Mouse (Mus musculus) CH12.LX (cell line): ENCODE results near the gene Dennd6a. TPM values are rescaled to one million over a fixed set of nuclear protein-coding genes. Genes with fewer than 3 reads are reported as not detected.

Source experiments
- DNase-seq: peaks from one replicate; pipeline ENCODE4 v3.0.0-alpha.2; 2013; ENCODE audit errors: extremely low read depth
- H3K27ac ChIP-seq: 2 replicates; pipeline ENCODE4 v1.5.1; 2012; ENCODE audit warnings: low read depth, mild to moderate bottlenecking, control low read depth, moderate library complexity; ENCODE audit not compliant: insufficient read depth
- H3K27me3 ChIP-seq: replicated peaks from 2 replicates; pipeline ENCODE3; 2012; ENCODE audit warnings: inconsistent platforms
- H3K36me3 ChIP-seq, 2 experiments: replicated peaks in 1 of 2; 2 replicates each; pipeline versions ENCODE3 to v1.6.1; 2012; ENCODE audit warnings: inconsistent platforms in 1 of 2, low read length in 1 of 2, mild to moderate bottlenecking in 1 of 2, mixed read lengths in 1 of 2, moderate library complexity in 1 of 2; ENCODE audit not compliant: control insufficient read depth in 1 of 2, insufficient read depth in 1 of 2
- H3K4me1 ChIP-seq, 2 experiments: 2 replicates each; pipeline ENCODE4 v1.6.1; 2012; ENCODE audit warnings: inconsistent platforms in 1 of 2, moderate library complexity in 1 of 2; ENCODE audit not compliant: insufficient read depth in 2 of 2, control insufficient read depth in 1 of 2
- H3K4me2 ChIP-seq: 2 replicates; pipeline ENCODE4 v1.6.1; 2012; ENCODE audit warnings: low read depth, mild to moderate bottlenecking, control low read depth; ENCODE audit not compliant: poor library complexity, insufficient read depth, severe bottlenecking
- H3K4me3 ChIP-seq, 3 experiments: fragments of 150-350 bp in 1 of 3; sonication (generic) in 1 of 3; replicated peaks in 1 of 3; 2 replicates each; pipeline versions ENCODE3 to v1.5.1; 2011 to 2012; ENCODE audit warnings: low read depth in 2 of 3, low read length in 2 of 3, mild to moderate bottlenecking in 2 of 3, moderate library complexity in 2 of 3, control low read depth in 1 of 3, improper control_type of control experiment in 1 of 3, inconsistent platforms in 1 of 3, mixed read lengths in 1 of 3; ENCODE audit not compliant: poor library complexity in 1 of 3
- H3K79me2 ChIP-seq: replicated peaks from 2 replicates; pipeline ENCODE4 v1.6.1; 2012; ENCODE audit warnings: mild to moderate bottlenecking, moderate library complexity; ENCODE audit not compliant: control insufficient read depth, poor library complexity, insufficient read depth, severe bottlenecking; ENCODE audit errors: extremely low read depth
- H3K9ac ChIP-seq: 2 replicates; pipeline ENCODE4 v1.6.1; 2012; ENCODE audit warnings: low read depth, mild to moderate bottlenecking, control low read depth, moderate library complexity; ENCODE audit not compliant: insufficient read depth
- H3K9me3 ChIP-seq: replicated peaks from 2 replicates; pipeline ENCODE3; 2012; ENCODE audit warnings: low read length, inconsistent platforms, mixed read lengths
- BHLHE40 ChIP-seq: IDR thresholded peaks from 2 replicates; pipeline ENCODE4 v1.6.1; 2011; ENCODE audit warnings: mild to moderate bottlenecking, low read depth, low read length, improper control_type of control experiment
- CTCF ChIP-seq, 2 experiments: IDR thresholded peaks in 1 of 2; conservative IDR thresholded peaks in 1 of 2; 2 replicates each; pipeline ENCODE4 v1.5.1; 2011 to 2012; ENCODE audit warnings: low read depth in 2 of 2, low read length in 2 of 2, improper control_type of control experiment in 1 of 2, inconsistent platforms in 1 of 2, mild to moderate bottlenecking in 1 of 2, moderate library complexity in 1 of 2
- E2F4 ChIP-seq: IDR thresholded peaks from 2 replicates; pipeline ENCODE4 v1.6.1; 2011; ENCODE audit warnings: low read depth, low read length, improper control_type of control experiment; ENCODE audit not compliant: insufficient replicate concordance
- ELF1 ChIP-seq: IDR thresholded peaks from 2 replicates; pipeline ENCODE4 v1.6.1; 2014; ENCODE audit warnings: low read depth, mild to moderate bottlenecking, inconsistent platforms, low read length, improper control_type of control experiment
- ETS1 ChIP-seq: conservative IDR thresholded peaks from 2 replicates; pipeline ENCODE4 v1.6.1; 2012; ENCODE audit warnings: low read depth, mild to moderate bottlenecking, inconsistent platforms, low read length, improper control_type of control experiment, moderate library complexity
- GABPA ChIP-seq: IDR thresholded peaks from 2 replicates; pipeline ENCODE4 v1.6.1; 2012; ENCODE audit warnings: low read depth, low read length, improper control_type of control experiment, inconsistent platforms; ENCODE audit not compliant: insufficient replicate concordance
- IRF4 ChIP-seq: IDR thresholded peaks from 2 replicates; pipeline ENCODE4 v1.6.1; 2014; ENCODE audit warnings: low read depth, mild to moderate bottlenecking, inconsistent platforms, low read length, improper control_type of control experiment
- JUN ChIP-seq: IDR thresholded peaks from 2 replicates; pipeline ENCODE4 v1.6.1; 2011; ENCODE audit warnings: low read depth, mild to moderate bottlenecking, low read length, improper control_type of control experiment, moderate library complexity; ENCODE audit not compliant: insufficient read depth
- KAT2A ChIP-seq: IDR thresholded peaks from 2 replicates; pipeline ENCODE4 v1.6.1; 2012; ENCODE audit warnings: low read length, improper control_type of control experiment, inconsistent platforms; ENCODE audit not compliant: insufficient replicate concordance
- MXI1 ChIP-seq: IDR thresholded peaks from 2 replicates; pipeline ENCODE4 v1.6.1; 2011; ENCODE audit warnings: mild to moderate bottlenecking, low read depth, low read length, improper control_type of control experiment
- NRF1 ChIP-seq: IDR thresholded peaks from 2 replicates; pipeline ENCODE4 v1.6.1; 2014; ENCODE audit warnings: low read depth, mild to moderate bottlenecking, inconsistent platforms, low read length, improper control_type of control experiment, moderate library complexity
- PAX5 ChIP-seq: IDR thresholded peaks from 2 replicates; pipeline ENCODE4 v1.6.1; 2012; ENCODE audit warnings: low read length, inconsistent platforms, mixed read lengths
- RAD21 ChIP-seq: IDR thresholded peaks from 2 replicates; pipeline ENCODE4 v1.6.1; 2011; ENCODE audit warnings: low read depth, mild to moderate bottlenecking, low read length, improper control_type of control experiment, moderate library complexity
- TBP ChIP-seq: conservative IDR thresholded peaks from 2 replicates; pipeline ENCODE4 v1.6.1; 2011; ENCODE audit warnings: low read depth, low read length, improper control_type of control experiment
- TCF12 ChIP-seq: IDR thresholded peaks from 2 replicates; pipeline ENCODE4 v1.6.1; 2014; ENCODE audit warnings: low read depth, mild to moderate bottlenecking, inconsistent platforms, low read length, improper control_type of control experiment
- UBTF ChIP-seq: IDR thresholded peaks from 2 replicates; pipeline ENCODE4 v1.6.1; 2012; ENCODE audit warnings: low read depth, mild to moderate bottlenecking, inconsistent platforms, low read length, improper control_type of control experiment, moderate library complexity
- USF1 ChIP-seq: IDR thresholded peaks from 2 replicates; pipeline ENCODE4 v1.6.1; 2014; ENCODE audit warnings: low read depth, mild to moderate bottlenecking, inconsistent platforms, low read length, improper control_type of control experiment
- ZNF384 ChIP-seq: IDR thresholded peaks from 2 replicates; pipeline ENCODE4 v1.6.1; 2012; ENCODE audit warnings: low read depth, low read length, improper control_type of control experiment, inconsistent platforms
- dilution Hi-C: fragments of 300-500 bp; cut with MboI; formaldehyde crosslinking; loops from 2 replicates; pipeline ENCODE4 v1.14.3; 2020; ENCODE audit warnings: low sequenced_read_pairs; ENCODE audit not compliant: extremely low pct_unique_long_range_greater_than_20kb, extremely low pct_ligation_motif_present
- in situ Hi-C: fragments of 300-500 bp; cut with MboI; formaldehyde crosslinking; loops from 3 replicates; pipeline ENCODE4 v1.14.3; 2019; ENCODE audit warnings: low sequenced_read_pairs, low pct_ligation_motif_present, low pct_unique_long_range_greater_than_20kb, mixed read lengths
- polyA plus RNA-seq: library from polyadenylated mRNA; unstranded; fragments of >175 nt; gene quantifications from 2 replicates; pipeline ENCODE4 v1.2.1, GENCODE M21; 2012; ENCODE audit warnings: low read depth; ENCODE audit not compliant: insufficient read length
- total RNA-seq, 2 experiments: library from RNA; depleted of rRNA; stranded (reverse); fragments of 300-350 nt in 1 of 2; fragments of >200 nt in 1 of 2; gene quantifications; 2 replicates each; pipeline ENCODE4 v1.2.3; 2012 to 2014

Gene Dennd6a
- total and polyA plus RNA-seq, 3 experiments, result 6.5 to 22.9 (median 13.0) TPM

GRCm38 (mm10) chr14:26539241-26539640 lies 34.4 kb upstream of the Dennd6a start:
- no peaks in the 10 kb centered on the region for H3K36me3 ChIP-seq
- H3K27me3 ChIP-seq, result no peaks in the 10 kb centered on the region
- no peak for DNase-seq
- no peaks in the 10 kb centered on the region for H3K9me3 ChIP-seq
- no peak overlapping the region for H3K4me3 ChIP-seq
- H3K9ac ChIP-seq, result no peak overlapping the region
- peaks cover 0 to 5% of the 10 kb centered on the region in 2 experiments; a peak in 2 of 4 replicates for H3K4me1 ChIP-seq
- TF ChIP-seq KAT2A (no peak), GABPA (no peak), USF1 (no peak)
- no peak overlapping the region for H3K27ac ChIP-seq
- in situ Hi-C loops (no loop called here), dilution Hi-C loops (no loop called here)
- 0 out of 2 replicates have a peak, but pooled peaks cover 3% of the 10 kb centered on the region for H3K79me2 ChIP-seq
- no peak overlapping the region for H3K4me2 ChIP-seq

DNA sequence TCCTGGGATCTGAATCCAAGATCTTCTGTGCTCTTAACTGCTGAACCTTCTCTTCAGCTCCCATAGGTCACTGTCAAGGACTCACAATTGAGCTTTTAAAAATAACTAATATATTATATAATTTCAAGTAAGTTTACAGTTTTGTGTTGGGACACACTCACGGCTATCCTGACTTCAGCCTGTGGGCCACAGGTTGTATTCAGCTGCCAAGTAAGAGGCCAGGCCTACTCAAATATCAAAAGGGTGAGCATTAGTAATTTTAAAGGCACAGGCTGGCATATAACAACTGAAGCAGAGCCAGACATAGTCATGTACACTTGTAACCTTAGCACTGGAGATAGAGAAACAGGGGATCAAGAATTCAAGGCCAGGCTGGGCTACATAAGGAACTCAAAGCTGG lies 33.1 kb upstream of the Dennd6a start:
- no peaks in the 10 kb centered on the region for H3K9me3 ChIP-seq
- TF ChIP-seq CTCF (conservative IDR thresholded peaks at IDR 0.05 in 1 of 2, IDR thresholded peaks at IDR 0.05 in 1 of 2; ENCODE audit: low read depth in 2 of 2, low read length in 2 of 2) (no peak), TBP (no peak), E2F4 (no peak), TCF12 (no peak), ELF1 (no peak), GABPA (no peak), RAD21 (no peak), NRF1 (no peak), BHLHE40 (no peak), MXI1 (no peak), UBTF (no peak), PAX5 (no peak), JUN (no peak), ZNF384 (no peak), ETS1 (no peak), IRF4 (no peak)
- no peaks in the 10 kb centered on the region for H3K4me1 ChIP-seq
- H3K9ac ChIP-seq, result no peak overlapping the region
- DNase-seq, result no peak
- H3K4me2 ChIP-seq, result no peak overlapping the region
- no peak overlapping the region for H3K4me3 ChIP-seq
- H3K36me3 ChIP-seq, result no peaks in the 10 kb centered on the region
- H3K27ac ChIP-seq, result no peak overlapping the region
- H3K27me3 ChIP-seq, result no peaks in the 10 kb centered on the region
- dilution Hi-C loops, result no loop called here
- no peaks in the 10 kb centered on the region for H3K79me2 ChIP-seq
- in situ Hi-C loops, result no loop called here
